Mouse (Mus musculus): ENCODE results near the gene Msi1.
A peak's percentile ranks its signal among the peaks of the same experiment; 100 is the strongest.
"Not testable (repeated sequence)": the region's sequence is repeated elsewhere in the genome, so short reads cannot be mapped to it uniquely, and the experiment has no call there.

Msi1 gene

GRCm38 (mm10) chr5:115441205-115441849, 11.9 kb downstream of the Msi1 start:
- H3K36me3 ChIP-seq (ENCODE audit: control insufficient read depth, insufficient read depth, low read length, poor library complexity, severe bottlenecking), result no peaks in the 10 kb centered on the region
- DNase-seq (ENCODE audit: low read depth, low spot score), result peak; percentile 82
- no peaks in the 10 kb centered on the region for H3K27me3 ChIP-seq (ENCODE audit: control insufficient read depth, insufficient read depth, low read length, poor library complexity, severe bottlenecking)

- peak; percentile 52 for DNase-seq (ENCODE audit: low read depth, low spot score)
- H3K36me3 ChIP-seq (ENCODE audit: control insufficient read depth, insufficient read depth, low read length, poor library complexity, severe bottlenecking), result not testable (repeated sequence)
These were observed 13.3 kb downstream of the Msi1 start for GRCm38 (mm10) chr5:115442663-115443062.

GRCm38 (mm10) chr5:115444130-115444529, 14.7 kb downstream of the Msi1 start:
- no peaks in the 10 kb centered on the region for H3K36me3 ChIP-seq (ENCODE audit: control insufficient read depth, insufficient read depth, low read length, poor library complexity, severe bottlenecking)
- DNase-seq (ENCODE audit: low read depth, low spot score), result no peak
- no peaks in the 10 kb centered on the region for H3K27me3 ChIP-seq (ENCODE audit: control insufficient read depth, insufficient read depth, low read length, poor library complexity, severe bottlenecking)

More at GRCm38 (mm10) chr5:115442663-115443062, 13.3 kb downstream of the Msi1 start:
- not testable (repeated sequence) for H3K27me3 ChIP-seq (ENCODE audit: control insufficient read depth, insufficient read depth, low read length, poor library complexity, severe bottlenecking)

GRCm38 (mm10) chr5:115447108-115447507, 17.7 kb downstream of the Msi1 start:
- no peak for DNase-seq (ENCODE audit: low read depth, low spot score)
- Histone ChIP-seq H3K27me3 (ENCODE audit: control insufficient read depth, insufficient read depth, low read length, poor library complexity, severe bottlenecking) (no peaks in the 10 kb centered on the region), H3K36me3 (ENCODE audit: control insufficient read depth, insufficient read depth, low read length, poor library complexity, severe bottlenecking) (no peaks in the 10 kb centered on the region)

GRCm38 (mm10) chr5:115449247-115449646, 19.8 kb downstream of the Msi1 start:
- H3K27me3 ChIP-seq (ENCODE audit: control insufficient read depth, insufficient read depth, low read length, poor library complexity, severe bottlenecking), result no peaks in the 10 kb centered on the region
- no peaks in the 10 kb centered on the region for H3K36me3 ChIP-seq (ENCODE audit: control insufficient read depth, insufficient read depth, low read length, poor library complexity, severe bottlenecking)
- DNase-seq (ENCODE audit: low read depth, low spot score), result no peak

GRCm38 (mm10) chr5:115450410-115451317, 21.3 kb downstream of the Msi1 start:
- DNase-seq (ENCODE audit: low read depth, low spot score), result no peak
- Histone ChIP-seq H3K36me3 (ENCODE audit: control insufficient read depth, insufficient read depth, low read length, poor library complexity, severe bottlenecking) (no peaks in the 10 kb centered on the region), H3K27me3 (ENCODE audit: control insufficient read depth, insufficient read depth, low read length, poor library complexity, severe bottlenecking) (no peaks in the 10 kb centered on the region)

GRCm38 (mm10) chr5:115454422-115455090, 25.2 kb downstream of the Msi1 start:
- H3K36me3 ChIP-seq (ENCODE audit: control insufficient read depth, insufficient read depth, low read length, poor library complexity, severe bottlenecking), result no peaks in the 10 kb centered on the region
- DNase-seq (ENCODE audit: low read depth, low spot score), result no peak
- no peaks in the 10 kb centered on the region for H3K27me3 ChIP-seq (ENCODE audit: control insufficient read depth, insufficient read depth, low read length, poor library complexity, severe bottlenecking)

GRCm38 (mm10) chr5:115455838-115456237, 26.4 kb downstream of the Msi1 start:
- Histone ChIP-seq H3K27me3 (ENCODE audit: control insufficient read depth, insufficient read depth, low read length, poor library complexity, severe bottlenecking) (no peaks in the 10 kb centered on the region), H3K36me3 (ENCODE audit: control insufficient read depth, insufficient read depth, low read length, poor library complexity, severe bottlenecking) (no peaks in the 10 kb centered on the region)
- DNase-seq (ENCODE audit: low read depth, low spot score), result no peak

- Histone ChIP-seq H3K27me3 (ENCODE audit: control insufficient read depth, insufficient read depth, low read length, poor library complexity, severe bottlenecking) (no peaks in the 10 kb centered on the region), H3K36me3 (ENCODE audit: control insufficient read depth, insufficient read depth, low read length, poor library complexity, severe bottlenecking) (no peaks in the 10 kb centered on the region)
- DNase-seq (ENCODE audit: low read depth, low spot score), result no peak
These were observed 29.5 kb downstream of the Msi1 start for GRCm38 (mm10) chr5:115458918-115459317.

- no peak for DNase-seq (ENCODE audit: low read depth, low spot score)
- Histone ChIP-seq H3K27me3 (ENCODE audit: control insufficient read depth, insufficient read depth, low read length, poor library complexity, severe bottlenecking) (no peaks in the 10 kb centered on the region), H3K36me3 (ENCODE audit: control insufficient read depth, insufficient read depth, low read length, poor library complexity, severe bottlenecking) (no peaks in the 10 kb centered on the region)
These were observed 35.2 kb downstream of the Msi1 start for GRCm38 (mm10) chr5:115464408-115465115.

GRCm38 (mm10) chr5:115465642-115466420, 36.4 kb downstream of the Msi1 start, which contains the start of gene Pla2g1b:
Pla2g1b (plus strand) TSS chr5:115466262.
- no peaks in the 10 kb centered on the region for H3K27me3 ChIP-seq (ENCODE audit: control insufficient read depth, insufficient read depth, low read length, poor library complexity, severe bottlenecking)
- DNase-seq (ENCODE audit: low read depth, low spot score), result peak; percentile 51
- H3K36me3 ChIP-seq (ENCODE audit: control insufficient read depth, insufficient read depth, low read length, poor library complexity, severe bottlenecking), result no peaks in the 10 kb centered on the region

- Histone ChIP-seq H3K36me3 (ENCODE audit: control insufficient read depth, insufficient read depth, low read length, poor library complexity, severe bottlenecking) (no peaks in the 10 kb centered on the region), H3K27me3 (ENCODE audit: control insufficient read depth, insufficient read depth, low read length, poor library complexity, severe bottlenecking) (no peaks in the 10 kb centered on the region)
- DNase-seq (ENCODE audit: low read depth, low spot score), result no peak
These were observed 40.4 kb downstream of the Msi1 start for GRCm38 (mm10) chr5:115469791-115470190.

- no peaks in the 10 kb centered on the region for H3K27me3 ChIP-seq (ENCODE audit: control insufficient read depth, insufficient read depth, low read length, poor library complexity, severe bottlenecking)
- DNase-seq (ENCODE audit: low read depth, low spot score), result peak; percentile 76
- H3K36me3 ChIP-seq (ENCODE audit: control insufficient read depth, insufficient read depth, low read length, poor library complexity, severe bottlenecking), result no peaks in the 10 kb centered on the region
These were observed 41.5 kb downstream of the Msi1 start for GRCm38 (mm10) chr5:115470766-115471531.

All from splenic B cell, adult 2 months (primary cell).